Mouse (Mus musculus) lung, postnatal 25 days (tissue): ENCODE measurements at regions not wholly inside any gene's neighbourhood (a gene's known extent, or its start where the extent isn't known, plus 50 kb on each side); places are given as distances from the start of the nearest gene placed in this dataset.

Experiments
- DNase-seq: peaks from one replicate; pipeline ENCODE4 v3.0.0; 2022; ENCODE audit warnings: low spot score

- no peak for DNase-seq
Observed at GRCm38 (mm10) chr1:88809756-88810155, 107.7 kb upstream of the Arl4c start.

GRCm38 (mm10) chr1:88813200-88813599 is 111.2 kb upstream of the Arl4c start:
- no peak for DNase-seq

GRCm38 (mm10) chr1:88816376-88816945 is 114.4 kb upstream of the Arl4c start:
- no peak for DNase-seq

- DNase-seq, result no peak
Observed at GRCm38 (mm10) chr1:88825215-88825614, 123.2 kb upstream of the Arl4c start.

- DNase-seq, result no peak
Observed at GRCm38 (mm10) chr1:88838661-88839274, 136.7 kb upstream of the Arl4c start.

- no peak for DNase-seq
Observed at GRCm38 (mm10) chr1:88839407-88839976, 137.5 kb upstream of the Arl4c start.

- no peak for DNase-seq
Observed at GRCm38 (mm10) chr1:88839977-88840628, 138.1 kb upstream of the Arl4c start.

- no peak for DNase-seq
Observed at GRCm38 (mm10) chr1:88840991-88841592, 139.1 kb upstream of the Arl4c start.

- DNase-seq, result no peak
Observed at GRCm38 (mm10) chr1:88847333-88848091, 145.5 kb upstream of the Arl4c start.

GRCm38 (mm10) chr1:88848246-88848645 is 146.2 kb upstream of the Arl4c start:
- DNase-seq, result no peak

- DNase-seq, result no peak
Observed at GRCm38 (mm10) chr1:88849421-88849820, 147.4 kb upstream of the Arl4c start.

GRCm38 (mm10) chr1:88851931-88852330 is 149.9 kb upstream of the Arl4c start:
- DNase-seq, result no peak

- DNase-seq, result no peak
Observed at GRCm38 (mm10) chr1:88860871-88861589, 159.0 kb upstream of the Arl4c start.

GRCm38 (mm10) chr1:88861590-88861935 is 159.5 kb upstream of the Arl4c start:
- DNase-seq, result no peak

GRCm38 (mm10) chr1:88865436-88865835 is 163.4 kb upstream of the Arl4c start:
- no peak for DNase-seq

- DNase-seq, result no peak
Observed at GRCm38 (mm10) chr1:88866571-88866970, 164.6 kb upstream of the Arl4c start.

GRCm38 (mm10) chr1:88867138-88867537 is 165.1 kb upstream of the Arl4c start:
- no peak for DNase-seq

GRCm38 (mm10) chr1:88869885-88870284 is 167.9 kb upstream of the Arl4c start:
- DNase-seq, result no peak

GRCm38 (mm10) chr1:88875356-88875755 is 173.3 kb upstream of the Arl4c start:
- DNase-seq, result no peak

- peak; percentile 20 for DNase-seq
Observed at GRCm38 (mm10) chr1:88877441-88877840, 175.4 kb upstream of the Arl4c start.

- DNase-seq, result no peak
Observed at GRCm38 (mm10) chr1:88878831-88879230, 176.8 kb upstream of the Arl4c start.

- no peak for DNase-seq
Observed at GRCm38 (mm10) chr1:88879367-88879766, 177.3 kb upstream of the Arl4c start.
